Comparison of ENCODE assay signal across 8 mouse cellular contexts in the genomic region with DNA sequence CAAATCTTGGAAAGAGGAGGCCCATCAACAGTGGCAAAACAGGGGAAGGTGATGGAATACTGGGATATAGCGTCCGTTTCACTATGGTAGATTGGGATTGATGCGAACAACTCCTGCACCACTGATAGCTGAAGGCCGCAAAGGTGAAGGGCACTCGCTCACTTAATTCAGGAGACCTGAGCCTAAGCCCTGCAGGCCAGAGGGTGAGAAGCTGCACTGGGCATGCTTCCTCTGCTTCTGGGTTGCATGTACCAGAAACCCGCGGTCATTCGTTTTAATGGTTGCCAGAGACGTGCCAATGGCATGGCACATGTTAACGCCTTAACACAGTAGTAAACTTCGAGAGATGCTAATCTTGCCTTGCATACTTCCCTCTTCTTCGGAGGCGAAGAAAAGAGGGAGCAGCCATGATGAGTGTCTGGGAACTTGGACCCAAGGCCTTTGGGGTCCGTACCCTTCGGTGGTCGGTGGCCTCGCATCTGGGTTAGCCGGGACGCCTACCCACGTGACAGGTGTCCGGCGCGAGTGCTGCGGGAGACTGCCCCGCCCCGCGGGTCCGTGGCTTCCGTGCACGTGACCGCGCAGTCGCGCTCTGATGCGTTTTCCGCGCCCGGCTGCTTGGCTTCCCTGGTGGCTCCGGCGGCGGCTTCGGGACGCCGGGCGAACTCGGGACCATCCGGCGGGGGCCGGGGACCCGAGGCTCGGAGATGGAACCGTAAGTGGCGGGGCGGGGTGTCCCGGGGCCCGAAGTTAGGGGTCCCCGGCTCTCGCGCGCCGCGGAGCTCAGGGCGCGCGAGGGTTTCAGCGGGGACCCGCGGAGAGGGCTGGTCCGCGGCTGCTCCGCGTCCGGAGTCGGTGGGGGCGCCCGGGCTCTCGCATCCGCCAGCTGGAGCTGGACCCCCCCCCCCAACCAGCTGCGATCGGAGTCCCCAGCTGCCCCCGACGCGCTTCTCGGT. TPM values are rescaled to one million over a fixed set of nuclear protein-coding genes. Genes with fewer than 3 reads are reported as not detected.
DNase-seq lines count a peak whose midpoint lies in the region; ATAC-seq lines count a peak whose summit lies in the region.
"Not testable (repeated sequence)": the region's sequence is repeated elsewhere in the genome, so short reads cannot be mapped to it uniquely, and the experiment has no call there.

No protein-coding gene starts in this region.

- not testable (repeated sequence) for H3K27me3 ChIP-seq in hindbrain, embryonic 16.5 days (replicated peaks; ENCODE audit: control insufficient read depth, insufficient read depth, low read length)

- H3K4me3 ChIP-seq in hindbrain, embryonic 16.5 days (ENCODE audit: low read length): peak overlapping the region; percentile 51

- peak overlapping the region; percentile 64 for H3K9ac ChIP-seq in hindbrain, embryonic 16.5 days (ENCODE audit: low read depth, low read length)

- peak overlapping the region; percentile 67 for H3K4me2 ChIP-seq in hindbrain, embryonic 16.5 days (ENCODE audit: low read length)

- not testable (repeated sequence) for H3K4me1 ChIP-seq in hindbrain, embryonic 16.5 days (ENCODE audit: control insufficient read depth, insufficient read depth, low read depth, low read length)

- H3K27ac ChIP-seq in hindbrain, embryonic 16.5 days (ENCODE audit: low read depth, low read length): not testable (repeated sequence)

- WGBS in hindbrain, embryonic 16.5 days: under 1% methylated on average over 39 of the region's 84 CpGs

- H3K36me3 ChIP-seq in hindbrain, embryonic 16.5 days (ENCODE audit: control insufficient read depth, insufficient read depth, low read length): not testable (repeated sequence)

- DNase-seq in adrenal gland, adult 18-20 months (ENCODE audit: low spot score in 2 of 2): peak; percentile 37
- DNase-seq in embryo, embryonic 11 days: peak; percentile 45
- DNase-seq in heart, adult 18-20 months: peak; percentile 37 to 55
- DNase-seq in left cerebral cortex, postnatal 25 days (ENCODE audit: low spot score in 2 of 2): peak; percentile 14 to 38
- DNase-seq in lung, postnatal 4 days: peak; percentile 41 to 50
- DNase-seq in ovary, postnatal 36 days (ENCODE audit: low spot score): peak; percentile 41
- peak; percentile 29 for DNase-seq in urinary bladder, postnatal 25 days (ENCODE audit: low spot score)

- peak; percentile 86 for ATAC-seq in hindbrain, embryonic 16.5 days

- intact Hi-C loops in left cerebral cortex, postnatal 25 days (cut with DNase I): not testable (repeated sequence)

- not testable (repeated sequence) for H3K9me3 ChIP-seq in hindbrain, embryonic 16.5 days (ENCODE audit: control insufficient read depth, low read length)

RNA-seq across cellular contexts. Expression of a gene that starts 13.5 kb away (rescaled TPM):
- total RNA-seq in adrenal gland, adult 18-20 months (2021): 10 to 100 TPM in 1 of 2 experiments, 1 to 10 TPM in 1; 7.8 to 13.0 TPM
- total RNA-seq in heart, adult 18-20 months (2021): 1 to 10 TPM; 7.3 to 7.8 TPM
- 60.2 and 62.0 TPM in 2 replicates for polyA plus RNA-seq in hindbrain, embryonic 16.5 days (2015; fragmentation: Nextera tagmentation; extraction: Ambion mirVana)
- 10 to 100 TPM; 70.0 to 71.7 TPM for total RNA-seq in left cerebral cortex, postnatal 25 days (2021)

RNA-seq across cellular contexts. Expression of a gene that starts 47.1 kb away (rescaled TPM):
- 1 to 10 TPM; 2.8 to 3.2 TPM for total RNA-seq in adrenal gland, adult 18-20 months (2021)
- total RNA-seq in heart, adult 18-20 months (2021): under 1 TPM; 0.87 to 0.99 TPM
- polyA plus RNA-seq in hindbrain, embryonic 16.5 days (2015; fragmentation: Nextera tagmentation; extraction: Ambion mirVana): 47.9 and 51.4 TPM in 2 replicates
- total RNA-seq in left cerebral cortex, postnatal 25 days (2021): 10 to 100 TPM; 12.8 to 13.2 TPM

Comparison
In these comparisons a context has a peak if more than half of its experiments do, and no peak if none do; other contexts are left out.
1. RNA of a gene that starts 13.5 kb away (total RNA-seq): 70.0 to 71.7 TPM in left cerebral cortex, postnatal 25 days; 7.8 to 13.0 TPM in adrenal gland, adult 18-20 months and 7.3 to 7.8 TPM in heart, adult 18-20 months; every median in the first group is over 4 times any median in the second.
2. Peak in every context shown above with its lines, with median percentiles within 50 percentile points of each other: DNase-seq.